Mouse (Mus musculus) cortical plate, adult 2 months (tissue): ENCODE measurements around the gene Acot1.
A peak's percentile ranks its signal among the peaks of the same experiment; 100 is the strongest.

Experiments used
- CTCF ChIP-seq: fragments of 200-500 bp; IDR thresholded peaks from 2 replicates; pipeline ENCODE4 v1.5.1; 2011; ENCODE audit warnings: mild to moderate bottlenecking, control low read depth, low read length; ENCODE audit not compliant: insufficient read depth; ENCODE audit errors: extremely low read depth
- POLR2A ChIP-seq: fragments of 200-500 bp; IDR thresholded peaks from 2 replicates; pipeline ENCODE4 v1.6.1; 2011; ENCODE audit warnings: mild to moderate bottlenecking, low read length, control low read depth; ENCODE audit not compliant: insufficient read depth; ENCODE audit errors: extremely low read depth

DNA sequence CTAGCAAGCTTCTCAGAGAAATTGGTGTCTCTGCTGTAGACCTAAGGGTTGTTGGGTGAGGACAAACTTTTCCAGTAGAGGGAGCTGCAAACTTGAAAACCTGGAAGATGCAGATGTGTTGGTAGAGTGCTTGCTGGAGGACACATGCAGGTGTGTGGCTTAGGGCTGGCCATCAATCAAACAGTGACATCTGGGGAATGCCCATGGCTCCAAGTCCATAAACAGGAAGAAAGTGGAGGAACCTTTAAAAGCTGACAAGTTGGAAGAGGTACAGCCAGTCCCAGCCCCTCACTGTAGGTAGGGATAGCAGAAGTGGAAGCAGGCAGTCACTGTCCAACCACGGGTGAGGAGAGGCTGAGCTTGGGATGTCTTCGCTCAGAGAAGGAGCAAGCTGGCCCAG lies 37.2 kb upstream of the Acot1 start:
- no peak for TF ChIP-seq POLR2A
- peak; percentile 66 for TF ChIP-seq CTCF
